Mouse (Mus musculus) urinary bladder, postnatal 4 days (tissue): ENCODE data around the gene Tbp.
A peak's percentile ranks its signal among the peaks of the same experiment; 100 is the strongest.
"Not testable (repeated sequence)": the region's sequence is repeated elsewhere in the genome, so short reads cannot be mapped to it uniquely, and the experiment has no call there.

Source experiments
- DNase-seq, 2 experiments: peaks; one replicate each; pipeline ENCODE4 v3.0.0; 2021 to 2022; ENCODE audit warnings: low spot score in 2 of 2

Gene Tbp

DNA sequence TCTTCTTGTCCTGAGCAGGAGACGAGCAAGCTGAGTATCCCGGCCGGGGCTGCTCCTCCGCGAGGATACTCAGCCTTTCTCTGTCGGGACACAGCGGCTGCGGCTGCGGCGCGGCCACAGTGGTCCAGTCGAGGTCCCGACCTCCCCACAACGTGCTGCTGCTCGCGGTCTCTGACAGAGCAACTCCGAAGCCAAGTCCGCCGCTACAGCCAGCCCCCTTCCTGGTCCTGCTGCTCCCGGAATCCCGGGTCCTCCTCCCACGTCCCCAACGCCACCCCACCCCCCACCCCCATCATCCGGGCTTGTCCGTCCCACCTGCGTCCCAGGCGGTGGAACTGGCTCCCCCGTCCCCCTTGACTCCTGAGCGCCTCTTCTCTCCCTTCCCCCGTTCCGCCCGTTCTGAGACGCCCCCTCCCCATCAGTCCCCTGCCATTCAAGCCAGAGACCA, 36.8 kb downstream of the Tbp start:
- DNase-seq = no peak

DNA sequence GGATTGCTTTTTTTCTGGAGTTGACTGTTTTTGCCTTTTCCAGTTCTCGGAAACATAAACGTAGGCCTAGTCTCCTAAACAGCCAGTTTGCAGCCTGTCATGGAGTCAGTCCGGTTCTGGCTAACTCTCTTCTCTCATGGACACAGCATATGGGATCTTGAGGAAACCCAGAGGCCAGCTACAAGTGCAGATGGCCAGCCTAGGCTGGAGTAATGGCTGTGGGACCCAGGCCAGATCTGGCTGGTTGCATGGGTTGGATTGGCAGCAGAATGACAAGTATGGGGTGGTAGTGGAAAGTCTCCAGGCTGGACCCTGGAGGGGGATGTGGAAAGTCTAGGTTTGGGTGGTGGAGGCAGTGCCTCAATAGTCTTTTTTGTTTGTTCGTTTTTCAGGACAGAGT, 40.6 kb downstream of the Tbp start:
- DNase-seq = no peak

DNA sequence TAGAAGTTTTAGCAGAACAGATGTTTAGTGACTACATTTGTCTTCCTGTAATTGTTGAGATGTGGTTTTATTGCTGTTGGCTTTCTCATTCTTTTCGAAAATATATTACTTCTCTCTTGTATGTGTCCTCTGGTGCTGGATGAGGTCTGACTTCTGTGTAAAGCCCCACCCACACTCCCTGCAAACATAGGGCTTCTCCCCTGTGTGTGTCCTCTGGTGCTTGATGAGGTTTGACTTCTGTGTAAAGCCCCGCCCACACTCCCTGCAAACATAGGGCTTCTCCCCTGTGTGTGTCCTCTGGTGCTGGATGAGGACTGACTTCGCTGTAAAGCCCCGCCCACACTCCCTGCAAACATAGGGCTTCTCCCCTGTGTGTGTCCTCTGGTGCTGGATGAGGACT, 44.2 kb downstream of the Tbp start:
- DNase-seq = not testable (repeated sequence)

DNA sequence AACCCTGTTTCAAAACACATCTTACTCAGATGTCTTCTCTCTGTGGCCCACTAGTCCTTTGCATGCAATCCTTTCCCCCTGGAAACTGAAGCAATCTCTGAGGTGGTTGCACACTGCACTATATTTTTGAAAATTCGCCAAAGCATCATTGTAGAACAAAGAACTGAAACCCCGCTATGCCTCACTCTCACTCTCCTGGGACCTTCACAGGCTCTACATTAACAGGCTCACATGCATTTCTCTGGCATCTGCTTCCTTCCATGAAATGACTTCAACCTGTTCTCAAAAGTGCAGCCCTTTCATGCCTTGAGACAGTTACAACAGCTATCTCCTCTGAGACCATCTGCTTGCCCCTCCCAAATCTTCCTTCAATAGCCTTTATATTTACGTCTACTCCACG, 46.8 kb downstream of the Tbp start:
- DNase-seq = no peak

DNA sequence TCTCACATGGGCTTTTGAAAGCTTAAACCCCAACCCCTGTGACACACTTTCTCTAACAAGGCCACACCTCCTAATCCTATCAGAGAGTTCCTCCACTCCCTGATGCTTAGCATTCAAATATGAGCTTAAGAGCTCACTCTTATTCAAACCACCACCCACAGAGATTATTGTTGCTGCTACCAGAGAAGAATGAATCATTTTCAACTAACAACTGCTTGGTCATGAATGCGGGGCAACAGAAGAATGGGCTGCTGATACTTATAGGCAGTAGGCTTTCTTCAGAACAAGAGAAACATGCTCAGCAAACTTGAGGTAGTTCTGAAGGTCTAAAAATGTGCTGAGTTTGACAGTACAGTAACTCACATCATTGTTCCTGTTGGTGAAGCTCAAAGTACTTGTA, 50.0 kb downstream of the Tbp start:
- DNase-seq = no peak

DNA sequence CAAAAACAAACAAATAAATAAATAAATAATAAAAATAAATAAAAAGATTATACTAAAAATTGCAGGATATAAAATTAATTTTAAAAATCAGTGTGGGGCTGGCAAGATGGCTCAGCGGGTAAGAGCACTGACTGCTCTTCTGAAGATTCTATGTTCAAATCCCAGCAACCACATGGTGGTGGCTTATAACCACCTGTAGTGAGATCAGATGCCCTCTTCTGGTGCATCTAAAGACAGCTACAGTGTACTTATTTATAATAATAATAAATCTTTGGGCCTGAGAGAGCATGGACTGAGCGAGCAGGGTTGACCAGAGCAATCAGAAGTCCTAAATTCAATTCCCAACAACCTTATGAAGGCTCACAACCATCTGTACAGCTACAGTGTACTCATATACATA, 60.3 kb downstream of the Tbp start:
- DNase-seq = no peak

DNA sequence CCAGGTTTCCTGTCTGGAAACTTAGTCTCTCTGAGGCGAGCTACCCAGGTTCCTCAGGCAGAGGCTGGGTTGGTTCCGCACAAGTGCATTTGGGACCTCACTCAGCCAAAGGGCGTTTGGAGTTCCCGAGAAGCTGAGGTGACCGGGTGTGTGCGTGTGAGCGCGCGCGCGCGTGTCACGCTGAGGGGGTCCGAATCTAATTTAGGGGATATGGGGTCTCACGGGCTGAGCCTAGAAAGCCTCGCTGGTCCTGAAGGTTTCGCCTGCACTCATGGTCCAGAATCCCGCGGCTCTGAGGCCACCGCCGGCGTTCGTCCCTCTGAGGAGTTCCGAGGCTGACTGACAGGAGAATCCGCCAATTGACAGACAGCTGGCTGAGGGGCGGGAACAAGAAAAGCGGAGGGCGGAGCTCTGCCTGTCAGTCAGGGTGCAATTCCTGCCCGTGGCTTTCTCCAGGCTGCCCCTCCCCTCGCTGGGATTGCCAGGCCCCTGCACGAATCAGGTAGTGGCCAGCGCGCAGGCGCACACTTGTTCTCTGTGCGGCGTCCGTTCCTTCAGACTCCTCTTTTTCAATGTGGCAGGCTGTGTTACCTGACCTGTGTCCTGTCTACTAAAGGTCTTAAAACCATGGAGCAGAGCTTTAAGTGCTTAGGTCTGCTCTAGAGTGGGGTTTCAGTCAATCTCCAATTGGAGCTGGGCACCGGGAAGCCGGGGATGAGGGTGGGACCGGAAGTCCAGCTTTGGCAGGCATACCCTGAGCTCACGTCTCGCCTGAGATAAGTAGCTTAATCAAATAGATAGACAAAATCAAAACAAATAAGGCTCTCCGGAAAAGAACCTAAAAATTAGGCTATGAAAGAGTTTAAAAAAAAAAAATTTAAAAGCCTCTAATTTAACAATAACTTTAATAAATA, 64.6 kb downstream of the Tbp start, which contains the start of gene Prdm9:
Prdm9 (minus strand) TSS at position 341 of the 914 bp plus-strand sequence.
- DNase-seq = peak; percentile 98 to 99

DNA sequence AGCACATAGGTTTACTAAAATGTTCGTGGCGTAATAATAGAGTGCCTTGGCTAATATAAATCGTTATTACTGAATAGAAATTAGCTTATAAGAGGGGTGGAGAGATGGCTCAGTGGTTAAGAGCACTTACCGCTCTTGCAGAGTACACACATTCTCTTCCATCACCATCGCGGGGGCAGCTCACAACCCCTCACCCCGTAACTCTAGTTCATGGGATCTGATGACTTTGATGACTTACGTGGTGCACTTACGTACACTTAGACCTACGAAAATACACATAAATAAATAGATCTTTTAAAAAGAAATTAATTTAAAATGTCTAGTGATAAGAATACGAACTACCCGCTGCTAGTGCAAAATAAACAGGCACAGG, 65.2 kb downstream of the Tbp start:
- no peak for DNase-seq

DNA sequence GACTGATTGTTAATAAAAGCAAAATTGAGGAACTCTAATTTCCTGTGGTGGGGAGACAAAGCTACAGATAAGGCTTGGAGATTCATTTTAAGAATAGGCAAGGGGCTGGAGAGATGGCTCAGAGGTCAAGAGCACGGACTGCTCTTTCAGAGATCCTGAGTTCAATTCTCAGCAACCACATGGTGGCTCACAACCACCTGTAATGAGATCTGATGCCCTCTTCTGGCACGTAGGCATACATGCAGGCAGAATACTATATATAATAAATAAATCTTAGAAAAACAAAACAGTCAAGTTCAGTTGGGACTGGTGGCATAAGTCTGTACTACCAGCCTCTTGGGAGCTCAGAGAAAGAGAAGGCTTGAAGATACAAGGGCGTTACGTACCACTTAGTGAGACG, 67.2 kb downstream of the Tbp start:
- DNase-seq = no peak

DNA sequence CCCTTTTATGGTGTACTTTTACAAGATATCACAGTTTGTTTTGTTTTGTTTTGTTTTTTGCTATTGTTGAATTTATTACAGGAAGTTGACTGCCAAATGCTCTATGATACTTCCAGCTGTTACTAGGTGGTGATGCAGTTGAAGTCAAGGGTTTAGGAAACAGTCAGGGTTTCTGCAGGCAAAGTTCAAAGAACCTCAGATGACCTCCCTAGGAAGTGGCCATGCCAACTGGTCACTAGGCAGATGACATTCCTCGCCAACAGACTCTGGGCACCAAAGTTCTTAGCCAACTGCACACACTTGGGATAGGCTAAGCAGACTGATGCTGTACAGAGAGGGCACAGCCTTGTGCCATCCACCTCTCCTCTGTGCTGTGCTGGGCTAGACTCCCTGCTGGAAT, 75.4 kb downstream of the Tbp start:
- DNase-seq = no peak

DNA sequence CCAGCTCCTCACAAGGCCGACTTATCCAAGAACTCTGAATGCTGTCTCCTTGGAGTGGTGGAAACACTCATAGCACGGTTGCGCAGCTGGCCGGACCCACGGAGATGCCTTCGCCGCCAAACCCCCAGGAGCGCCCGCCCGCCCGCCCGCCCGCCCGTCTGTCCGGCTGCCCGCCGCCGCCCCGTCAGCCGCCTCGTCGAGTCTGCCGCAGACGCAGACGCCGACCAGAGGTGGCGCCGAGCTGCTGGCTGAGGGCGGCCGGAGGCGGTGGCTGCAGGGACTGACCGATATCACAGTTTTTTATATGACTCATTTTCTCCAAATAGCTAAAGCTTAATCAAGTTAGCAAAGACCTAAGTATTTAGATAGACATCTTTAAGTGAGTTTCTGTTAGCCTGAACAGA, 77.6 kb downstream of the Tbp start:
- DNase-seq = peak in 1 of 2 experiments; percentile 24
